Mouse (Mus musculus) embryo, embryonic 10.5 days (tissue): Measurements from ENCODE around the gene N4bp2l1.
A peak's percentile ranks its signal among the peaks of the same experiment; 100 is the strongest.

Experiments used
- DNase-seq: peaks from one replicate; pipeline ENCODE4 v3.0.0-alpha.2; 2015; ENCODE audit warnings: low spot score

N4bp2l1 gene

GRCm38 (mm10) chr5:150598202-150599119 is 1.5 kb upstream of the N4bp2l1 start:
- DNase-seq: no peak

- no peak for DNase-seq
Measured at GRCm38 (mm10) chr5:150595366-150596016, 1.5 kb downstream of the N4bp2l1 start.

- DNase-seq: no peak
Measured at GRCm38 (mm10) chr5:150594649-150595339, 2.2 kb downstream of the N4bp2l1 start.

- peak; percentile 46 for DNase-seq
Measured at GRCm38 (mm10) chr5:150593756-150594648, 3.0 kb downstream of the N4bp2l1 start.

- peak; percentile 29 for DNase-seq
Measured at GRCm38 (mm10) chr5:150592904-150593755, 3.9 kb downstream of the N4bp2l1 start.

GRCm38 (mm10) chr5:150592186-150592903 is 4.6 kb downstream of the N4bp2l1 start:
- no peak for DNase-seq

GRCm38 (mm10) chr5:150589945-150590344 is 7.0 kb downstream of the N4bp2l1 start:
- no peak for DNase-seq

- no peak for DNase-seq
Measured at GRCm38 (mm10) chr5:150584337-150584729, 12.7 kb downstream of the N4bp2l1 start.

- DNase-seq: no peak
Measured at GRCm38 (mm10) chr5:150583622-150584336, 13.2 kb downstream of the N4bp2l1 start.

- DNase-seq: no peak
Measured at GRCm38 (mm10) chr5:150583181-150583580, 13.8 kb downstream of the N4bp2l1 start.

GRCm38 (mm10) chr5:150581180-150581579 is 15.8 kb downstream of the N4bp2l1 start:
- DNase-seq: no peak

- DNase-seq: no peak
Measured at GRCm38 (mm10) chr5:150578613-150579171, 18.3 kb downstream of the N4bp2l1 start.

GRCm38 (mm10) chr5:150576832-150577231 is 20.2 kb downstream of the N4bp2l1 start:
- no peak for DNase-seq

- no peak for DNase-seq
Measured at GRCm38 (mm10) chr5:150574885-150575284, 22.1 kb downstream of the N4bp2l1 start.

- DNase-seq: no peak
Measured at GRCm38 (mm10) chr5:150574403-150574802, 22.6 kb downstream of the N4bp2l1 start.

- DNase-seq: no peak
Measured at GRCm38 (mm10) chr5:150570496-150571219, 26.3 kb downstream of the N4bp2l1 start.

- no peak for DNase-seq
Measured at GRCm38 (mm10) chr5:150566971-150567370, 30.0 kb downstream of the N4bp2l1 start.

- no peak for DNase-seq
Measured at GRCm38 (mm10) chr5:150566226-150566625, 30.8 kb downstream of the N4bp2l1 start.
